Mouse (Mus musculus) midbrain, embryonic 12.5 days (tissue): ENCODE measurements around the gene Blcap. TPM values are rescaled to one million over a fixed set of nuclear protein-coding genes. Genes with fewer than 3 reads are reported as not detected.
"Not testable (repeated sequence)": the region's sequence is repeated elsewhere in the genome, so short reads cannot be mapped to it uniquely, and the experiment has no call there.

ENCODE experiments used
- ATAC-seq: fragments of 200-750 bp; cut with Nextera tagmentation; 2 replicates; pipeline ENCODE4 v1.8.0; 2017; ENCODE audit warnings: low read depth, moderate TSS enrichment, moderate library complexity; ENCODE audit not compliant: low FRiP score
- H3K27ac ChIP-seq: fragments of 300-500 bp; sonication (generic); replicated peaks from 2 replicates; pipeline ENCODE4 v1.5.1; 2016; ENCODE audit warnings: mild to moderate bottlenecking
- H3K27me3 ChIP-seq: fragments of 300-500 bp; sonication (generic); 2 replicates; pipeline ENCODE4 v1.6.1; 2016; ENCODE audit warnings: mild to moderate bottlenecking
- H3K36me3 ChIP-seq: fragments of 300-500 bp; sonication (generic); 2 replicates; pipeline ENCODE4 v1.6.1; 2016
- H3K4me1 ChIP-seq: fragments of 300-500 bp; sonication (generic); 2 replicates; pipeline ENCODE4 v1.6.1; 2016
- H3K4me2 ChIP-seq: fragments of 300-500 bp; sonication (generic); replicated peaks from 2 replicates; pipeline ENCODE4 v1.6.1; 2016; ENCODE audit warnings: mild to moderate bottlenecking, moderate library complexity
- H3K4me3 ChIP-seq: fragments of 300-500 bp; sonication (generic); 2 replicates; pipeline ENCODE4 v1.5.1; 2016; ENCODE audit warnings: mild to moderate bottlenecking
- H3K9ac ChIP-seq: fragments of 300-500 bp; sonication (generic); replicated peaks from 2 replicates; pipeline ENCODE4 v1.6.1; 2016; ENCODE audit warnings: mild to moderate bottlenecking, moderate library complexity
- H3K9me3 ChIP-seq: fragments of 300-500 bp; sonication (generic); 2 replicates; pipeline ENCODE4 v1.6.1; 2016; ENCODE audit warnings: mild to moderate bottlenecking
- WGBS: fragments of 180-500 bp; shearing (Covaris S2); methylation state at CpG from one replicate; pipeline ENCODE4 v1.1.7; 2016; 5-methylcytosine and 5-hydroxymethylcytosine counted together
- polyA plus RNA-seq: library from polyadenylated mRNA; unstranded; fragments of >200 nt; fragmentation: Nextera tagmentation; extraction: Ambion mirVana; gene quantifications from 2 replicates; pipeline ENCODE4 v1.2.1, GENCODE M21; 2016

Gene Blcap
- 132 and 149 TPM in 2 replicates for polyA plus RNA-seq

DNA sequence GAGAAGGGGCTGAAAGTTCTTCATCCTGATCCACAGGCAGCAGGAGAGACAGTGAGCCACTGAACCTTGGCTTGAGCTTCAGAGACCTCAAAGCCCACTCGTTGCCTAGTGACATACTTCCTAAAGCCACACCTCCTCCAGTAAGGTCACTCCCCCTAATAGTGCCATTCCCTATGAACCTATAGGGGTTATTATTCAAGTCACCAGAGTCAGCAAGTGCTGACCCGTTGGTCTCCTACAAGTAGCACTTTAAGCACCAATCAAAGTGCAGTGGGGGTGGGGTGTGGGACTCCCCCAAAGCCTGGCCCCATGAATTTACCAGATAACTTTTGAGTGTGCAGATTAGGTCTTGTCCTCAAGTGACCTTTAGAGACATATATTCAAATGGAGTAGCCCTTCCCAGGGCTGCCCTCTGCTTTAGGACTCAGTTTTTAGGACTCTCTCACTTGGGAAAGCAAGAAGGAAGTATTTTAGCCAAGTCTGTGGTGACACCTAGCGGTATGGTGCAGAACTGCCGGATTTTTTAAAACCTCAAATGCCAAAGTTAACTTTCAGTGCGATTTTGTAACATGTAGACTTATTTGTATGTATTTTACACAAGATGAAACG is at the start of gene Blcap:
Blcap (minus strand) TSS at position 51 of the 609 bp plus-strand sequence.
- H3K9me3 ChIP-seq = no peaks in the 10 kb centered on the region
- 10% methylated on average over 6 of the region's 6 CpGs for WGBS
- H3K4me2 ChIP-seq = no peak within 1 kb of the TSS
- peaks cover 24% of the 10 kb centered on the region for H3K4me1 ChIP-seq
- H3K27ac ChIP-seq = no peak within 1 kb of the TSS
- no peak within 1 kb of the TSS for H3K4me3 ChIP-seq
- no peak within 1 kb of the TSS for H3K9ac ChIP-seq
- H3K27me3 ChIP-seq = 0 out of 2 replicates have a peak, but pooled peaks cover 7% of the 10 kb centered on the region
- H3K36me3 ChIP-seq = no peaks in the 10 kb centered on the region
- peak; percentile 58; the same call in 1 of the 2 replicates for ATAC-seq

DNA sequence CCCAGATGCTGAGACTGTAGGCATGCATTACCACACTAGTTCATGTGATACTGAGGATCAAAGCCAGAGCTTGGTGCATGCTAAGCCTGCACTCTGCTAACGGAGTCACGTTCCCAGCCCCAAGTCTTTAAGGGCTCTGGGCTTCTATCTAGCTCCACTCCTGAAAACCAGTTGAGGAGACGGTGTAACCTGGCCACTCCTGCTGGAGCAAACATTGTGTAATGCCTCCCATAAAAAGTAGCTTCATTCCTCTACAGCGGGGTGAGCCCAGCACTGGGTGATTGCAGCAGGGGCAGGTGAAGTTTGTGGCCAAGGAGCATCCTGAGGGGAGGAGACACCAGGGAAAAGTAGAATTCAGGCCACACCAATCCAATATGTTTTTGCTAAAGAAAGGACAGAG is 47.3 kb upstream of the Blcap start:
- 89% methylated on average over 4 of the region's 4 CpGs for WGBS

DNA sequence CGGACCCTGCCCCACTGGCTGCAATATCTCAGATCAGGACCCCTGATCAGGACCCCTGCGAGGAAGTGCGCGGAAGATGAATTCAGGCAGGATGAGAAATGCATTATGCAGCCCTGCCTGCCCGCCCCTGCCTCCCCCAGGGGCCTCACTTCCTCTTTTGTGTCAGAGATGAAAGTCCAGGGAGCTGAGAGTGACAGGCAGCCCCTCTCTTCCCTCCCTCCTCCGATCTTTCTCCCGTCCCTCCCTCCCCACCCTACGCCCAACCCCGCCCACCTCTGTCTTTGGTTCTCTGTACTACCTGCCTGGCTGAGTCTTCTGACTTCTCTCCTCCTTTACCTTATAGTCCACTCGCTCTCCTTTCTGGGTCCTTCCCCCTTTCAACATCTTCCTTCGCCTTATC is 42.9 kb upstream of the Blcap start:
- no peaks in the 10 kb centered on the region for H3K9me3 ChIP-seq
- H3K4me2 ChIP-seq = peak overlapping the region; percentile 35
- peak; percentile 63 for ATAC-seq
- no peak overlapping the region; the same call in 1 of the 2 replicates for H3K9ac ChIP-seq
- 11% methylated on average over 10 of the region's 11 CpGs for WGBS
- H3K4me1 ChIP-seq = peaks cover 12% of the 10 kb centered on the region
- H3K4me3 ChIP-seq = no peak overlapping the region
- H3K27me3 ChIP-seq = peaks cover 16% of the 10 kb centered on the region; the same call in 1 of the 2 replicates
- no peaks in the 10 kb centered on the region for H3K36me3 ChIP-seq
- peak overlapping the region; percentile 50 for H3K27ac ChIP-seq

More for the DNA sequence above, 47.3 kb upstream of the Blcap start:
- ATAC-seq = no peak
- Histone ChIP-seq H3K4me2 (no peak overlapping the region), H3K4me3 (no peak overlapping the region), H3K36me3 (no peaks in the 10 kb centered on the region), H3K4me1 (peaks cover 11% of the 10 kb centered on the region), H3K27ac (no peak overlapping the region), H3K9me3 (no peaks in the 10 kb centered on the region), H3K9ac (no peak overlapping the region), H3K27me3 (0 out of 2 replicates have a peak, but pooled peaks cover 6% of the 10 kb centered on the region)

DNA sequence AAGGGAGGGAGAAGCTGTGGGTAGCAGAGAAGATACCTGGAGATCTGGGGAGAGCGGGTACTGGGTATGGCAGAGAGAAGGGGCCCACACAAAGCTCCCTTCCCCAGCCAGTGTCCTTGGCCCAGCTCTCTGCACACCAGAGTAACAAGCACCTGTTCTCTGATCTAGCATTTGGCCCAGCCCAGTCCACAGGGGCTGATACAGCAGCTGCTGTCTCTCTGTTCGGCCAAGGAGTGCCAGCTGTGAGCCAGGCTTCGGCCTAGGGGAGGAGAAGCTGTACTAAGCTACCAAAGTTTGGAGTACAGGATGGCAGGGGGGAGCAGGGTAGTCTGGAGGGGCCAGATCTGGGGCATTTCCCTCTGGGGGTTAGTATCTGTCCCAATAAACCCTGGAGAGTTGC is 40.7 kb upstream of the Blcap start:
- Histone ChIP-seq H3K4me2 (no peak overlapping the region), H3K4me1 (peaks cover 23% of the 10 kb centered on the region), H3K27me3 (peaks cover 16% of the 10 kb centered on the region; the same call in 1 of the 2 replicates), H3K36me3 (no peaks in the 10 kb centered on the region), H3K4me3 (no peak overlapping the region), H3K9me3 (no peaks in the 10 kb centered on the region), H3K9ac (no peak overlapping the region), H3K27ac (no peak overlapping the region)
- 84% methylated on average over 3 of the region's 3 CpGs for WGBS
- ATAC-seq = no peak

- Histone ChIP-seq H3K4me3 (no peak overlapping the region), H3K9me3 (no peaks in the 10 kb centered on the region), H3K9ac (no peak overlapping the region; the same call in 1 of the 2 replicates), H3K4me2 (no peak overlapping the region), H3K36me3 (no peaks in the 10 kb centered on the region), H3K4me1 (peaks cover 12% of the 10 kb centered on the region; the same call in 1 of the 2 replicates), H3K27me3 (peaks cover 30% of the 10 kb centered on the region), H3K27ac (peak overlapping the region; percentile 46)
- ATAC-seq = 0 out of 2 replicates have a peak, but pooled peaks have one; percentile 41
- 46% methylated on average over 9 of the region's 9 CpGs for WGBS
Measured at GRCm38 (mm10) chr2:157607542-157608236, 36.6 kb upstream of the Blcap start.

DNA sequence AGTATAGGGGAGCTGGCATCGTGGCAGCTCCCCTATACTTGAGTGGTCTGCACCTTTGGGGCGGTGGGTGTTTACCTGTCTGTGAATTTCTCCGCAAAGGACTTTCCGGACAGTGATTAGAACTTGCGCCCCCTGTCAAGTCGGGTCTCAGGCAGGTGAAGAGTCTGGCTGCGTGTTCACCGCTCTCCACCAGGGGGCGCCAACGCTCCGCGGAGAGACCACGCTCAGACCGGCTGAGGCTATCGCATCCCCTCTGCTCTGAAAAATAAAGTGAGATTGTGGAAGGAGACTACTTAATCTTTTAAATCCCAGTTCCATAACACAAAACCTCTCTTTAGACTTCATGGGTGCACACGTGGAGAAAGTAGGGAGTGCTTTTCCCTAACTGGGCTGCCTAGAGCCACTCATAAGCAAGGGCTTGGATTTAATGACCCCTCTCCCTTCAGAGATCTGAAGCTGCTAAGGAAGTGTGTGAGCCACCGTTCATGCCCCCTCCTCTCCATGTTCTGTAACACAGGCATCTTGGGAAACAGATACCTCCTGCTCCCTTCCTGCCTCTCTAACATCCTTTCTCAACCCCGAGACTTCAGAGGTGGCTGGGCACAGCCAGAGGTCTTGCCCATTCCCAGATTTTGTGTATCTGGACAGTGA is 34.1 kb upstream of the Blcap start:
- Histone ChIP-seq H3K27me3 (peaks cover 20% of the 10 kb centered on the region), H3K36me3 (no peaks in the 10 kb centered on the region), H3K9me3 (no peaks in the 10 kb centered on the region), H3K4me1 (peaks cover 12% of the 10 kb centered on the region; the same call in 1 of the 2 replicates), H3K4me2 (no peak overlapping the region), H3K27ac (no peak overlapping the region), H3K4me3 (no peak overlapping the region), H3K9ac (no peak overlapping the region)
- WGBS = 7% methylated on average over 18 of the region's 18 CpGs
- no peak for ATAC-seq

- Histone ChIP-seq H3K4me2 (no peak overlapping the region), H3K4me1 (no peaks in the 10 kb centered on the region), H3K27me3 (peaks cover 20% of the 10 kb centered on the region), H3K9ac (no peak overlapping the region), H3K36me3 (no peaks in the 10 kb centered on the region), H3K27ac (no peak overlapping the region), H3K4me3 (no peak overlapping the region), H3K9me3 (no peaks in the 10 kb centered on the region)
- 85% methylated on average over 6 of the region's 6 CpGs for WGBS
- ATAC-seq = no peak
Measured at GRCm38 (mm10) chr2:157601435-157601839, 30.4 kb upstream of the Blcap start.

GRCm38 (mm10) chr2:157596876-157597566 is 25.9 kb upstream of the Blcap start:
- H3K4me3 ChIP-seq = no peak overlapping the region
- H3K9me3 ChIP-seq = no peaks in the 10 kb centered on the region
- 62% methylated on average over 22 of the region's 22 CpGs for WGBS
- no peaks in the 10 kb centered on the region for H3K36me3 ChIP-seq
- H3K27me3 ChIP-seq = no peaks in the 10 kb centered on the region; the same call in 1 of the 2 replicates
- peak overlapping the region; percentile 15; the same call in 1 of the 2 replicates for H3K4me2 ChIP-seq
- no peaks in the 10 kb centered on the region for H3K4me1 ChIP-seq
- ATAC-seq = no peak
- no peak overlapping the region for H3K9ac ChIP-seq
- no peak overlapping the region for H3K27ac ChIP-seq

GRCm38 (mm10) chr2:157585351-157585750 is 14.3 kb upstream of the Blcap start:
- 9% methylated on average over 7 of the region's 7 CpGs for WGBS
- H3K9ac ChIP-seq, H3K4me3 ChIP-seq, H3K4me1 ChIP-seq, H3K9me3 ChIP-seq, H3K36me3 ChIP-seq, H3K4me2 ChIP-seq, ATAC-seq, H3K27ac ChIP-seq, H3K27me3 ChIP-seq: not testable (repeated sequence)

GRCm38 (mm10) chr2:157572786-157573185 is 1.7 kb upstream of the Blcap start:
- Histone ChIP-seq H3K4me3 (no peak overlapping the region), H3K9ac (no peak overlapping the region)

DNA sequence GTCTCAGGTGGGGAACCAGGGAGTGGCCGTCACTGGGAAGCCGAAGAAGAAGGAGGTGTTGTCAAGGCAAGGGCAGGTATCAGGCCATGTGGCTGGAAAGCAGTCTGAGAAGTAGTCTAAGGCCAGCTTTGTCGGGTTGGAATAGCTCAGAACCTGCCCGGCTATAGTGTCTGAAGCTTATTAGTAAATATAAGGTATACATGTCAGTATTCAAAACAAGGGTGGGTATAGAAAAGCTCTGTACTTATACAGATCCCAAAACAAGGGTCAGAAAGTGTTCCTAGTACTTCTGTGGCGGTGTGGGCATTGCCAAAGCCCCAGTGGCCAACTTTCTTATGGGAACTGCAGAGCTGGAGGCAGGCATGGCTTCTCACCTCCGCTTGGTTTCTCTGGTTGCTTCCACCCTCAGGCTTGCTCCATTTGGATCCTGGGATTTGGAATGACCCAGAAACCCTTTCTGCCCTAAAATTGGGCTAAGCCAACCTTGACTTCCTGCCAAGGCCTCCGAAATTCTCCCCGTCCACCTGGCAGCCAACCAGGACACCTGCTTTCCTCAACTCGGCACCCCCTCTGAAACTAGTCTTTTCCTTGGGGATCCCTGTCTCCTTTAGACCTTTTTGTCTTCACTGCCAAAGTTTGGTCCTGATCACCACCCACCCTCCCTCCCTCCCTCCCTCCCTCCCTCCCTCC is 1.1 kb downstream of the Blcap start:
- Histone ChIP-seq H3K4me3 (no peak overlapping the region), H3K4me1 (peaks cover 31% of the 10 kb centered on the region), H3K27me3 (0 out of 2 replicates have a peak, but pooled peaks cover 7% of the 10 kb centered on the region), H3K4me2 (no peak overlapping the region), H3K36me3 (no peaks in the 10 kb centered on the region), H3K27ac (no peak overlapping the region), H3K9me3 (no peaks in the 10 kb centered on the region), H3K9ac (no peak overlapping the region)
- no peak for ATAC-seq
- WGBS = 75% methylated on average over 9 of the region's 9 CpGs

More at GRCm38 (mm10) chr2:157572786-157573185, 1.7 kb upstream of the Blcap start:
- no peaks in the 10 kb centered on the region for H3K9me3 ChIP-seq
- peaks cover 14% of the 10 kb centered on the region for H3K4me1 ChIP-seq
- H3K27me3 ChIP-seq = 0 out of 2 replicates have a peak, but pooled peaks cover 7% of the 10 kb centered on the region
- H3K4me2 ChIP-seq = no peak overlapping the region
- WGBS = 81% methylated on average over 2 of the region's 2 CpGs
- ATAC-seq = no peak
- H3K27ac ChIP-seq = no peak overlapping the region
- H3K36me3 ChIP-seq = no peaks in the 10 kb centered on the region
